Mouse (Mus musculus) heart, postnatal 0 days (tissue): ENCODE data around the gene Jsrp1.

Experiments
- CTCF ChIP-seq: IDR thresholded peaks from 2 replicates; pipeline ENCODE4 v1.5.1; 2016; ENCODE audit warnings: antibody characterized with exemption, control low read depth, low read depth
- EP300 ChIP-seq: IDR thresholded peaks from 2 replicates; pipeline ENCODE4 v1.6.1; 2016; ENCODE audit warnings: antibody characterized with exemption, low read depth

DNA sequence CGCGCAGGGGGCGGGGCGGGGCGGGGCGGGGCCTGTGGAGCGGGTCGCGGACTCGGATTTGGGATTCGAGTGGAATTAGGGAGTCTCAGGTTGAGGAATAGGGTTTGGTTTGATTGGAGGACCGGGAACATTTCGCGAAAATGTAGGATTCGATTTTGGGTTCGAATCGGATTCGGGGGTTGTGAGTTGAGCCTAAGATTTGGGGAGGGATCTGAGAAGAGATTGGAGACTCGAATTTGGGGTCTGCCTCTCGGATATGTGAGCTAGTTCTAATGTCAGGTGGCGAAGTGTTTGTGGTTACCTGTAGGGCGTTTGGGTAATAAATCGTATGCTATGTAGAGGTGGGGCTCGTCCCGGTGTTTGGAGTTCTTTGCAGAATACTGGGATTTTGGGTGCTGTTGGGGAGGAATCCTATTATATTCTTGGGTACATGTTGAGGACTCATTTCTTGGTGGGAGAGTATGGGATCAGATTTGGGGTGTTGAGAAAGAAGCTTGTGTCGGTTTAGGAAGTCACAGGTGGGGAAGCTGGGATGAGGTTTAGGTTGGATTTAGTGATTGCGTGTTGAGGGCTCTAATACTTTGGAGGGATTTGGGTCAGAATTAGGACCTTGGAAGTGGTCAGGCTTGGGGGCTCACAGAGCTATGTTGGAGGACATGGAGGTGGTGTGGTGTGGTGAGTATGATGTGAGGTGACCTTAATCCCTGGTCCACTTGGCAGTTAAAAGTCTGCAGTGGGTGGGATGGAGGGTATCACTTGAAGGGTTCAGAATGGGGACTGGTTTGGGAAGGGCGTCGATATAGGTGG lies 14.0 kb upstream of the Jsrp1 start:
- no peak for TF ChIP-seq CTCF
- TF ChIP-seq EP300 = no peak
